Mouse (Mus musculus): ENCODE data around the gene Crybb2. TPM values are rescaled to one million over a fixed set of nuclear protein-coding genes. Genes with fewer than 3 reads are reported as not detected.

The Crybb2 gene
- polyA plus RNA-seq, 1 experiment from 2014 or later: not detected

GRCm38 (mm10) chr5:113086439-113086838 lies 16.5 kb upstream of the Crybb2 start:
- Histone ChIP-seq H3K36me3 (no peaks in the 10 kb centered on the region), H3K4me1 (peaks cover 10% of the 10 kb centered on the region; the same call in 1 of the 2 replicates), H3K9me3 (replicated peaks) (no peaks in the 10 kb centered on the region), H3K4me3 (no peak overlapping the region), H3K27ac (no peak overlapping the region), H3K27me3 (ENCODE audit: low read depth, poor library complexity, severe bottlenecking) (no peaks in the 10 kb centered on the region)
- DNase-seq (ENCODE audit: low spot score): no peak
- WGBS: 92% methylated on average over 12 of the region's 12 CpGs

DNA sequence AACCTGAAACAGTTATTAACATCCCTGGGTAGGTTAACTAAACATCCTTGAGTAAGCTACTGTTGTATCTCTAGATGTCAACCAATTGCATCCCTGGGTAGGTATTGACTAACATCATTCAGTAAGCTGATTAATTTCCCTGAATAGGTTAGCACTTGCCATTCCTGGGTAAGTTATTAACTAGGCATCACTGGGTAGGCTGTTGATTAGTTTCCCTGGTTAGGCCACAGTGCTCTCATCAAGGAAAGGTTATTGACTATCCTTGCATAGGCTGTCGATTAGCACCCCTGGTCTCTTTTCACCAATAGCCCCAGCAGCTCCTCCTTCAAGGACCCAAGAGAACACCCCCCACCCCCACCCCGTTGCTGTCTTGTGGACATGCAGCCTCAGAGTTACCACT lies 16.0 kb upstream of the Crybb2 start:
- no peaks in the 10 kb centered on the region for H3K27me3 ChIP-seq (ENCODE audit: low read depth, poor library complexity, severe bottlenecking)
- DNase-seq (ENCODE audit: low spot score): no peak
- peaks cover 10% of the 10 kb centered on the region; the same call in 1 of the 2 replicates for H3K4me1 ChIP-seq
- H3K36me3 ChIP-seq: no peaks in the 10 kb centered on the region
- 66% methylated on average over 2 of the region's 2 CpGs for WGBS
- no peak overlapping the region for H3K27ac ChIP-seq
- H3K9me3 ChIP-seq (replicated peaks): no peaks in the 10 kb centered on the region
- no peak overlapping the region for H3K4me3 ChIP-seq

DNA sequence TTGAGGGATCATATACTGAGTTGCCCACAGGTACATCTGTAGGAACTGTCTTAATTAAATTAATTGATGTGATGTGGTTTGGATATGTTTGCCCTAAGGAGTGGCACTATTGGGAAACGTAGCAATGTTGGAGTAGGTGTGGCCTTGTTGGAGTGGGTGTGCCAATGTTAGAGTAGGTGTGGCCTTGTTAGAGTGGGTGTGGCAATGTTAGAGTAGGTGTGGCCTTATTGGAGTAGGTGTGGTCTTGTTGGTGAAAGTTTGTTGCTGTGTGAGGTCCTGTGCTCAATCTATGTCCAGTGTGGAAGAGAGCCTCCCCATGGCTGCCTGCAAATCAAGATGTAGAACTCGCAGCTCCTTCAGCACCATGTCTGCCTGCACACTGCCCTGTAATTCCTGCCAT lies 14.4 kb upstream of the Crybb2 start:
- Histone ChIP-seq H3K36me3 (no peaks in the 10 kb centered on the region), H3K4me3 (no peak overlapping the region), H3K4me1 (peaks cover 10% of the 10 kb centered on the region; the same call in 1 of the 2 replicates), H3K27ac (no peak overlapping the region), H3K9me3 (replicated peaks) (no peaks in the 10 kb centered on the region), H3K27me3 (ENCODE audit: low read depth, poor library complexity, severe bottlenecking) (no peaks in the 10 kb centered on the region)
- WGBS: 89% methylated on average over 2 of the region's 2 CpGs
- DNase-seq (ENCODE audit: low spot score): no peak

- H3K4me1 ChIP-seq: peaks cover 10% of the 10 kb centered on the region; the same call in 1 of the 2 replicates
- no peak for DNase-seq (ENCODE audit: low spot score)
- H3K9me3 ChIP-seq (replicated peaks): no peaks in the 10 kb centered on the region
- no peaks in the 10 kb centered on the region for H3K36me3 ChIP-seq
- WGBS: 76% methylated on average over 19 of the region's 19 CpGs
- H3K27ac ChIP-seq: no peak overlapping the region
- H3K27me3 ChIP-seq (ENCODE audit: low read depth, poor library complexity, severe bottlenecking): no peaks in the 10 kb centered on the region
- H3K4me3 ChIP-seq: no peak overlapping the region
Measured at GRCm38 (mm10) chr5:113082356-113083168, 12.6 kb upstream of the Crybb2 start.

GRCm38 (mm10) chr5:113081439-113081838 lies 11.5 kb upstream of the Crybb2 start, which contains the start of gene Crybb3:
Gene Crybb3 (minus strand): TSS chr5:113081584.
- H3K27me3 ChIP-seq (ENCODE audit: low read depth, poor library complexity, severe bottlenecking): 0 out of 2 replicates have a peak, but pooled peaks cover 2% of the 10 kb centered on the region
- no peak within 1 kb of the TSS for H3K27ac ChIP-seq
- no peak for DNase-seq (ENCODE audit: low spot score)
- 81% methylated on average over 8 of the region's 8 CpGs for WGBS
- H3K36me3 ChIP-seq: no peaks in the 10 kb centered on the region
- H3K4me3 ChIP-seq: no peak within 1 kb of the TSS
- no peaks in the 10 kb centered on the region for H3K9me3 ChIP-seq (replicated peaks)
- peaks cover 10% of the 10 kb centered on the region; the same call in 1 of the 2 replicates for H3K4me1 ChIP-seq

GRCm38 (mm10) chr5:113081020-113081419 lies 11.1 kb upstream of the Crybb2 start:
- Histone ChIP-seq H3K27ac (no peak overlapping the region), H3K36me3 (no peaks in the 10 kb centered on the region), H3K27me3 (ENCODE audit: low read depth, poor library complexity, severe bottlenecking) (0 out of 2 replicates have a peak, but pooled peaks cover 2% of the 10 kb centered on the region), H3K4me3 (no peak overlapping the region), H3K9me3 (replicated peaks) (no peaks in the 10 kb centered on the region), H3K4me1 (peaks cover 11% of the 10 kb centered on the region; the same call in 1 of the 2 replicates)
- 91% methylated on average over 9 of the region's 9 CpGs for WGBS
- DNase-seq (ENCODE audit: low spot score): no peak

DNA sequence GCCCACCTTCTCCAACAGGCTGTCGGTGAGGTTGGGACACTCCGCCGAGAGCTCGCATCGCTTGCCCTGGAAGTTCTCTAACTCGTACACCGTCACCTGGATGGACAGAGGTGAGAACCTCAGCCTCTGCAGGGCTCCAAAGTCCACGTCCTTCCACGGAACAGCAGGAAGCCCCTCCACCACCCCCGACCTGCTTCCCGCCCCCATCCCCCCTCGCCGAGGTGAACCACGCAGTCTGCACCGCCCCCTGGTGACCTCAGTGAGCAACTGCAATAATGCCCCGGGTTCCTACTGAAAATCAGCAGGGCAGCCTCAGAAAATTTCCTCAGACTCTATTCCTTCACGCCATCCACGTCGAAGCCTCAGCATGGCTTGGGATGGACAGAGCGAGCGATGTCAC lies 9.9 kb upstream of the Crybb2 start:
- H3K4me1 ChIP-seq: peaks cover 15% of the 10 kb centered on the region; the same call in 1 of the 2 replicates
- no peaks in the 10 kb centered on the region for H3K36me3 ChIP-seq
- H3K9me3 ChIP-seq (replicated peaks): no peaks in the 10 kb centered on the region
- H3K27me3 ChIP-seq (ENCODE audit: low read depth, poor library complexity, severe bottlenecking): 0 out of 2 replicates have a peak, but pooled peaks cover 2% of the 10 kb centered on the region
- H3K27ac ChIP-seq: no peak overlapping the region
- DNase-seq (ENCODE audit: low spot score): peak; percentile 68
- 23% methylated on average over 21 of the region's 21 CpGs for WGBS
- peak overlapping the region; percentile 26 for H3K4me3 ChIP-seq

DNA sequence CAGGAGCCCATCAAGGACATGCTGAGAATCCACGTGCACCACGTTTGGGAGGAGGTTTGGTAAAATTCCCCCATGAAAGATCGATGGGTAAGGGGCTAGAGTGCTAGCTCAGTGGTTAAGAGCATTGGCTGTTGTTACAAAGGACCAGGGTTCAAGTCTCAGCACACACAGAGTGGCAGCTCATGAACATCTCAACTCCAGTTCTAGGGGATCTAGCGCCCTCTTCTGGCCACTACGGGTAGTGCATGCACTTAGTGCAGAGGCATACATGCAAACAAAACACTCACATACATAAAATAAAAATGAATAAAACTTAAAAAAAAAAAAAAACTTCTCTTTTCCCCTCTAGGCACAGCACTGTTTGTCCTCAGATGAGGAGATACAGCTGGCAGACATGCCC lies 8.8 kb upstream of the Crybb2 start:
- Histone ChIP-seq H3K27me3 (ENCODE audit: low read depth, poor library complexity, severe bottlenecking) (0 out of 2 replicates have a peak, but pooled peaks cover 2% of the 10 kb centered on the region), H3K36me3 (no peaks in the 10 kb centered on the region), H3K27ac (no peak overlapping the region), H3K9me3 (replicated peaks) (no peaks in the 10 kb centered on the region), H3K4me3 (no peak overlapping the region), H3K4me1 (peaks cover 15% of the 10 kb centered on the region; the same call in 1 of the 2 replicates)
- WGBS: 71% methylated on average over 5 of the region's 5 CpGs
- DNase-seq (ENCODE audit: low spot score): no peak

GRCm38 (mm10) chr5:113054308-113054707 lies 15.6 kb downstream of the Crybb2 start:
- Histone ChIP-seq H3K27ac (no peak overlapping the region), H3K4me3 (no peak overlapping the region), H3K9me3 (replicated peaks) (no peaks in the 10 kb centered on the region), H3K36me3 (no peaks in the 10 kb centered on the region), H3K4me1 (peaks cover 5% of the 10 kb centered on the region; the same call in 1 of the 2 replicates), H3K27me3 (ENCODE audit: low read depth, poor library complexity, severe bottlenecking) (peaks cover 21% of the 10 kb centered on the region)
- WGBS: 6% methylated on average over 16 of the region's 16 CpGs
- peak; percentile 90 for DNase-seq (ENCODE audit: low spot score)

GRCm38 (mm10) chr5:113050581-113051185 lies 19.2 kb downstream of the Crybb2 start:
- Histone ChIP-seq H3K4me1 (peaks cover 5% of the 10 kb centered on the region; the same call in 1 of the 2 replicates), H3K27me3 (ENCODE audit: low read depth, poor library complexity, severe bottlenecking) (peaks cover 21% of the 10 kb centered on the region; the same call in 1 of the 2 replicates), H3K4me3 (no peak overlapping the region), H3K9me3 (replicated peaks) (no peaks in the 10 kb centered on the region), H3K27ac (no peak overlapping the region), H3K36me3 (no peaks in the 10 kb centered on the region)
- whole genome bisulfite sequencing: 71% methylated on average over 7 of the region's 7 CpGs
- DNase-seq (ENCODE audit: low spot score): no peak

DNA sequence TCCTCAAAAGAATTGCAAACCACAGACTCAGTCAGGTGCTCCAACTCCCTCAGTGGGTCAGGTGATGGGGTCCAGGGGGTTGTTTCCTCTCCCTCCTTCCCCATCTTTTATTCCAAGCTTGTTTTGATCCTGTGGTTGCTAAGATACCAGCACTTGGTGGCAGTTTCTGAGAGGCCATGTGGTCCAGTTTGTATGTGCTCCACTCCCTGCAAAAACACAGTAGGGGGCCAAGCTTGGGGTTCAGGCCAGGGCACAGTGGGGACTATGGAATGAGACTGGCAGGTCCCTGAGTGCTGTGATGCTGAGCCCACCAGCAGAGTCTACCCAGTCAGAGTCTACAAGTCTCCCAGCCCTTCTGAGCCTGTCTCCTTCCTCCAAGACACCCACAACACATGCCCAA lies 20.0 kb downstream of the Crybb2 start:
- Histone ChIP-seq H3K9me3 (replicated peaks) (no peaks in the 10 kb centered on the region), H3K4me1 (peaks cover 9% of the 10 kb centered on the region; the same call in 1 of the 2 replicates), H3K36me3 (no peaks in the 10 kb centered on the region), H3K27me3 (ENCODE audit: low read depth, poor library complexity, severe bottlenecking) (peaks cover 18% of the 10 kb centered on the region; the same call in 1 of the 2 replicates), H3K27ac (no peak overlapping the region), H3K4me3 (no peak overlapping the region)
- DNase-seq (ENCODE audit: low spot score): no peak

DNA sequence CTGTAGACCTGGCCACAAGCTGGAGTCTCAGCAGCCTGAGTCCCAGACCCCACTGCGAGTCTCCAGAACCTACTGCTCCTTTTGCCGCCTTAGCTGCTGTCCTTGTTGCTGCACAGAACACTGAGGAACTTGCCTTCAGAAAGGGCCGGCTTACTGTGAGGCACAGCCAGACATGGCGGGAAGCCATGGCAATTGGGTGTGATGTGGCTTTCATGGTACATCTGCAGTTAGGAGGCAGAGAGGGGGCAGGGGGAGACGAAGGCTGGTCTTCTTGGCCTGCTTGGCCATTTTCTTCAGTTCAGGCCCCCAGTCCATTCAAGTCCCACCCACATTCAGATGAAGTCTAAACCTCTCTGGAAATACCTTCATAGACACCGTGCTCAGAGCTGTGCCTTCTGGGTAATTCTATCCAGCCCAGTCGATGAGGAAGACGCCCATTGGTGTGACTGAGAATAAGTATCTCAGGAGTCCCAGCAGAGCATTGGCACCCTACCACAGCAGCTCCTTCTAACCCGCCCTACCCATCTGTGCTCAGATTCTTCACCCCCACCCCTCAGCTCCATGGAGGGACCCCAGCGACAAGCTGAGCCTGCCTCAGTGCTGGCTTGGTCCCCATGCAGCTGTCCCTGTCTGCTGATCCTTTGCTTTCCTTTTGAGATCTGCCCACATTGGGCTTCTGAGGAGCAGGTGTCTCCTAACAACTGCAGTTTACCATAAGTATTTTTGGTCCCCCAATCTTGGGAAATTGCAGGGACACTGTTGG lies 24.2 kb downstream of the Crybb2 start:
- no peak overlapping the region for H3K27ac ChIP-seq
- no peaks in the 10 kb centered on the region for H3K27me3 ChIP-seq (ENCODE audit: low read depth, poor library complexity, severe bottlenecking)
- DNase-seq (ENCODE audit: low spot score): no peak
- WGBS: 92% methylated on average over 10 of the region's 10 CpGs
- H3K4me1 ChIP-seq: peaks cover 30% of the 10 kb centered on the region
- no peaks in the 10 kb centered on the region for H3K9me3 ChIP-seq (replicated peaks)
- H3K36me3 ChIP-seq: no peaks in the 10 kb centered on the region
- no peak overlapping the region for H3K4me3 ChIP-seq
